Mouse (Mus musculus): ENCODE results near the gene Imp3.

DNA sequence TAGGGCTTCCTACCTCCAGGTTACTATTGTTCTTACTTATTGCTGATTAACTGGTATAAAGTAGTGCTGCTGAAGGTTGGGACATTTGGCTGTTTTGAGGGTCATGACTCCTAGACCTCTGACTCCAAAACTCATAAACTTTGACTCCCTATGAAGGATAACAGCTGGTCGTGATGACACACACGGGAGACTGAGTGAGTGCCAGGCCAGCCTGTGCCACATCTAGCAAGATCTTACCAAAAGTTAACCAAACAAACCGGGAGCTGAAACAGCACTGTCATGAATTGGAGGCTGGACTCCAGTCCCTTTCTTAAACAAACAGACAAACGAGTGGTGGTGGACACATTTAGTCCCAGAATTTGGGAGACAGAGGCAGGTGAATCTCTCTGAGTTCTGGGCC is 7.8 kb upstream of the Imp3 start:
- TF ChIP-seq POLR2A (IDR thresholded peaks at IDR 0.05; ENCODE audit: insufficient read depth, low read length) (no peak), CTCF (IDR thresholded peaks at IDR 0.05; ENCODE audit: low read depth, low read length) (no peak), EP300 (IDR thresholded peaks at IDR 0.05; ENCODE audit: insufficient read depth, low read depth, low read length) (no peak)

Data from ES-Bruce4 (cell line).